Mouse (Mus musculus) effector memory CD4-positive, alpha-beta T cell, adult 5 months (primary cell): ENCODE data around the gene Satl1. TPM values are rescaled to one million over a fixed set of nuclear protein-coding genes. Genes with fewer than 3 reads are reported as not detected.

Experiments used
- polyA plus RNA-seq: library from polyadenylated mRNA; unstranded; fragments of 100-300 nt; shearing (Covaris generic); gene quantifications from one replicate; pipeline ENCODE4 v1.2.1, GENCODE M21; 2017

Gene Satl1
- not detected for polyA plus RNA-seq

DNA sequence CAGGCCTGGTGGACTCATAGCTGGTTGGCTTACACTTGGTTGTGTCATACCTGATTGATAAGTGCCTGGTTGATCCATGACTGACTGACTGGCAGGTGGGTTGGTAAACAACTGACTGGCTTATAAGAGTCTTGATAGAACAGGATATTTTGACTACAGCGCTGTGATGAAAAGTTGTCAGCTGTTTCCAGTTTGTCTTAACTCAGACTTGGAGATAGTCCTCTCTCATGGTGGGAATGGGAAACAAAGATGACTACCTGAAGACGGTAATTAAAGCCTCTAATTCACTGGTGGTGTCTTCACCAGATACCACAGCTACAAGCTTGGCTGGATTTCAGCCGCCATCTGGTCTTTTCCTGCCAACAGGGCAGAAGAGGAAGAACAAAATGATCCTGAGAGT lies at the start of gene Satl1:
TSS of gene Satl1 (minus strand) at position 101 of the 400 bp plus-strand sequence.

Other genes with a start within 250 kb of the Satl1 start
- not detected for gene 4933403O08Rik, start 167.7 kb downstream of the Satl1 start, polyA plus RNA-seq
- 16.5 TPM for gene Apool, start 95.4 kb downstream of the Satl1 start, polyA plus RNA-seq
- not detected for gene 2010106E10Rik, start 88.5 kb upstream of the Satl1 start, polyA plus RNA-seq
- gene Zfp711, start 193.7 kb upstream of the Satl1 start, polyA plus RNA-seq = not detected